Mouse (Mus musculus) right cerebral cortex, adult 18-20 months (tissue): ENCODE data around the gene Rdh1.
A peak's percentile ranks its signal among the peaks of the same experiment; 100 is the strongest.

ENCODE experiments used
- DNase-seq: peaks from one replicate; pipeline ENCODE4 v3.0.0; 2022; ENCODE audit warnings: mixed read lengths

Gene Rdh1

DNA sequence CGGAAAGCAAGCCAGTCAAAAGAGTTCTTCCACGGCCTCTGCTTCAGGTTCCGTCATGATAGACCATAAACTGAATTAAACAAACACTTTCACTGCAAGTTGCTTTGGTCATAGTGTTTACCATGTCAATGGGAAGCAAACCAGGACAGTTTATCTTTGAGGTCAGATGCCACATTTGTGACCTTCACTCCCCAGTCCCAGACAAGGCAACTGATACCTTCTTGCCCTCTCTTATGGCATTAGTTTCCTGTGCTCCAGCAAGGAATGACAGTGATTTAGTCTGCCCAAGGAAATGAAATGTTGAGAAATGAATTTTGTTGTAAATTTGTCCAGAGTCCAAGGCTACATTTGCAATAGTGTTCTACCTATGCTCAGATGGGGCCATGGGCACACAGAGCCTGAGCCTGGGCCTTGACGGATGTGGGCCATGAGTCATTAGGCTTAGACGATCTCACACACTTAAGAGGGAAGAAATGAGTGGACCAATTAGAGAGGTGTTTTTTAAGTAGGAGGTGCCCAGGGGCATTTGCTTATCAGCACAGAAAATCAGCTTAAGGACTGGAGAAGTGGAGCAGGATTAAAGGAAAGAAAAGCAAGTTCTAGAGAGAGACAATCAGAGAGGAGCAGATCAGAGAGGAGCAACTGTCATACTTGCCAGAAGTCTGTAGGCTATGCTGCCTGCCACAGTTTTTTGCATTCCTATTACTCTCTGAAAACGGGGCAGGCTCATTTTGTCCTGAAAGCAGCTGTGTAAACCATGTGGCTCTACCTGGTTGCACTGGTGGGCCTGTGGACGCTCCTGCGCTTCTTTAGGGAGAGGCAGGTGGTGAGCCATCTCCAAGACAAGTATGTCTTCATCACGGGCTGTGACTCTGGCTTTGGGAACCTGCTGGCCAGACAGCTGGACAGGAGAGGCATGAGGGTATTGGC is at the start of gene Rdh1, which contains the start of gene Rdh16f1:
Gene Rdh1, plus strand, starts transcription at position 541 of the 930 bp plus-strand sequence.
Gene Rdh16f1, plus strand, starts transcription at position 607 of the 930 bp plus-strand sequence.
- no peak for DNase-seq

DNA sequence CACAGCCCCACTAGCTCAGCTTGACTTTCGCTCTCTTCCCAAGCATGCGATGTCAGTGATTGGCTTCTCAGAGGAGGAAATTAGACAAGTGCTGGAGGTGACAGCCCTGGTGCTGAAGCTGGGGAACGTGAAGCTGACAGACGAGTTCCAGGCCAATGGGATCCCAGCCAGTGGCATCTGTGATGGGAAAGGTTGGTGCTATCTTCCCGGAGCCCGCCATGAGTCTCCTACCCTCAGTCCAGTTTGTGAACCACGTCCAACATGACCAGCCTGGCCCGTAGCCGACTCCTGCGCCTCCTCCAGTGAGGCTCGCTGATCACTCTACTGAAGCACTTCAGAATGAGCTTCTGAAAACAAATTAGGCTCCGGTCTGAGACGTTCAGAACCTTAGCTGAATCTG is 49.2 kb upstream of the Rdh1 start:
- no peak for DNase-seq

DNA sequence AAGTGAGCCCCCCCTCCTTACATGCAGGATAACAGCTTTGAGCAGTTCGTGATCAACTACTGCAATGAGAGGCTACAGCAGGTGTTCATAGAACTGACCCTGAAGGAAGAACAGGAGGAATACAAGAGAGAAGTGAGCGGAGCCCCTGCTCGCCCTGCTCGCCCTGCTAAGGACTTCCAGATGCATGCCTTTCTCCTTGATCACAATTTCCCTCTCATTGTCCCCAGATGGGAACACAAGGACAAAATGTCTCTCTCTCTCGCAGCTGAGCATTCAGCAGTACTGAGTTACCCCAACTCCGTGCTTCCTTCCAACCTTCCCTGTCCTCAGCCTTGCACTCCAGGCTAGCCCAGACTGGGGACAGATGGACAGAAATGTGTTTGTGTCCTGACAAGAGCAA is 46.8 kb upstream of the Rdh1 start:
- DNase-seq: no peak

DNA sequence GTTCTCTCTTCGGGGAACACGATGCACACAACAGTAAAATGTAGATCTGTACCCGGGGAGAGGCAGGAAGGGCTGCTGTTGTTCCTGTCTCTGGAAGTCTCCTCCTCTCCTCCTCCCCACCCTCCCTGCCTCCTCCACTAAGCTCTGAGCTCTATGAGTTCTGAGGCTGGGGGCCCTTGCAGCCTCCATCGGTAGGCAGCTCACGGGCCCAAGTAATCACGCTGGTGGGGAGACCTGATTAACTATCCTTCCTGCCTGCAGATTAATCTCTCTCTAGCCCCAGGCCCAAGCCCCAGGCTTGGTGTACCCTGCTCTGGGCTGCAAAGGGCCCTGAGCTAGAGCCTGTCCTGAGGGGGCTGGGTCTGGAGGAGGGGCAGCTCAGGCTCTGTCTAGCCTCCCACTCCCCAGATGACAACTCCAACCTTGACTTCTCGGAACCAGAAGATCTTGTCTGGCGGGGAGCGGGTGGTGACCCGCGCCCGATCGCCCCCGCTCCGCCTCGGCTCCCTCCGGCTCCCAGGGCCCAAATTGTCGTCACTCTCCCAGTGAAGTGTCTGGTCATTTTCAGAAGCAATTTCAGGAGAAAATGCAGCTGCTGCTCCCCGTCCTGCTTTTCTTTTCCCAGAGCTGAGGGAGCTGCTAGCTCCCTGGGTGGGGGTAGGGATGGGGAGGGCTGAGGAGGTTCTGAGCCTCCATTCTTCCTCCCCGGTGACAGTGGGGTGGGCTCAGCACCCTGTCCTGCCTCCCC is 37.7 kb upstream of the Rdh1 start:
- peak; percentile 35 for DNase-seq

DNA sequence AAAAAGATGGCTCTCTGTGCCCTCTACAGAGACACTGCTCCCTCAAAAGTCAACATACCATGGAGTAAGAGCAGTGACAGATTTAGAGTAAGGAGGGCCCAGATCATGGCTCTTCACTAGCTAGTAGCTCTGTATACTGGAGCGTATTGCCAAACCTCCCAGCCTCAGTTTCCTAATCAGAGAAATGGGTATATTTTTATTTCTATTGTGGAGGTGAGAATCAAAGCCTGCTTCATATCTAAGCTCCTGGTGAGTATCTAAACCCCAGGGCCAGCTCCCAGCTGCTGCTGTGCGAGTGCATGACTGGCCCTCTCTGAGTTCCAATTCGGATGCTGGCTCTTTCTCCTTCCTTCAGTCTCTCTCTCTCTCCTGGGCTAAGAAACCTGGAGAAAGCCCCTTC is 35.3 kb upstream of the Rdh1 start, which contains the start of gene Tac2:
Gene Tac2, plus strand, starts transcription at position 301 of the 400 bp plus-strand sequence.
- no peak for DNase-seq

DNA sequence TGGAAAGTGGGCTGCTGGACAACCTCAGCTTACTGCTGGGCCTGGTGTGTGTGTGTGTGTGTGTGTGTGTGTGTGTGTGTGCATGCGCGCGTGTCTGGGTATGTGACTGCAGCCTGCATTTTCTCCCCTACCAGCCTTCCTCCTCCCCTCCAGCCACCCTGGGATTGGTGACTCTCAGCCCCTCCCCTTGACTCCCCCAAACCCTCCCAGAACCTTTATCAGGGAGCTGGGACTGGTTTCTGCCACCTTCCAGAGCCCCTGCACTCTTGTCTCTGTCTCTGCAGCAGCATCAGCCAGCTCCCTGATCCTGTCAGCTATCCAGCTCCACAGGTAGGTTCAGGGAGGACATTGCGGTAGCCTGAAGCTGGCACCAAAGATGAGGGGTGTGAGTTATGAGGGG is 34.4 kb upstream of the Rdh1 start:
- DNase-seq: no peak

DNA sequence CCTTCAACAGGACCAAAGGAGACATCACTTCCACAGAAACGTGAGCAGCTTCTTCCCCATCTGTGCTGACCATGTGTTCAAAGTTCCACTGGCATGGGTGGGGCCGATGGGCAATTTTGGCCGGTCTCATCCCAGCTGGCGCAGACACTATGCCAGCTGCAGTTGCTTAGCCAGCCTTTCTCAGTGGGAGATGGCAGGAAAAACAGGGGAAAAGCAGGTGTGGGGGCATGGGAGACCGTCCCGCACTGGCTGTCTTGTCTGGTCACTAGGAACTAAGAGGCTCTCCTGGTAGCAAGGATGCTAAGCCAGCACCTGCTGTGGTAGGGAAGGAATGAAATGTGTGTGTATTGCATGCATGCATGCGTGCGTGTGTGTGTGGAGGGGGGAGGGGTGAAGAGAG is 31.1 kb upstream of the Rdh1 start:
- no peak for DNase-seq

DNA sequence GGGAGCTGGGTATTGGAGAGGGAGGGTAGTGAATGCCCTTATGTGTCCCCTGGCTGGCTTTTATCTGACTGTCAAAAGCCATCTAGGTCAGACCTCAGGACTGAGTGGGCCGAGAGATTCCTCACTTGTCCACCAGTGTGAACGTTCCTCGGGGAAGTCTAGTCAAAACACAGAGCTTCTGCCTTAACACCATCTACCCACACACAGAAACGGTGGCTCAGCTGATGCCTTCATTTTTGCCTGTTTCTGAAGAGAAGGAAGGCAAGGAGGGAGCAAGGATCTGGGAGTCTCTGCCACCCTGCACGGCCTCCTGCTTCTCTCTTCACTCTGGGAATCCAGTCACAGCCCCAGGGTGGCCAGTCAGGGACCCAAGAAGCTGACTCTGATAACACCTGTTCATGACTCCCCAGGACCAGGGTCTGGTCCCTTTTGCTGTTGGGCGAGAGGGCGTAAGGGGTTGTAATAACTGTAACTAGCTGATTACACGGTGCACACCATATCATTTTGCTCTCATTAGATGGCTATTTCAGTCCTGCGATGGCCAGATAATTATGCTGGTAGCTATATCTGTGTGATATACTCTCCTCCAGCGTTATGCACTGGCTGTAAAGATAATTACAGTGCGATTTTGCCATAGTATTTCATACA is 29.1 kb upstream of the Rdh1 start:
- DNase-seq: peak; percentile 38

DNA sequence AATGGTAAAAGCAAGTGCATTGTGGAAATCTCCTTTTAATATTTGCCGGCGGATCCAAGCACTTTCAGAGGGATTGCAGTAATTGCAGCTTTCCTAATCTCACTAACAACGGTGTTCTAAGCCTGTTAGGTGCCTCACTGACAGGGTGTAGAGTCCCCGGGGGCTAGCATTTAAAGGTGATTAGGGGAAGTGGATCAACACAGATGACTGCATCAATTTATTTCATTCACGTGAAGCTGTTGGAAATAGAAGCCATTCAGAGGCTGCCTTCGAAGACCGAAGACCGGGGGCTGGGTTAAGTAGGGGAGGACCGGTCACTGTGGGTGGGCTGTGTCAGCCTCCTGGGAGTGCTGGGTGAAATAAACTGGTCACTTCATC is 28.6 kb upstream of the Rdh1 start:
- DNase-seq: no peak

DNA sequence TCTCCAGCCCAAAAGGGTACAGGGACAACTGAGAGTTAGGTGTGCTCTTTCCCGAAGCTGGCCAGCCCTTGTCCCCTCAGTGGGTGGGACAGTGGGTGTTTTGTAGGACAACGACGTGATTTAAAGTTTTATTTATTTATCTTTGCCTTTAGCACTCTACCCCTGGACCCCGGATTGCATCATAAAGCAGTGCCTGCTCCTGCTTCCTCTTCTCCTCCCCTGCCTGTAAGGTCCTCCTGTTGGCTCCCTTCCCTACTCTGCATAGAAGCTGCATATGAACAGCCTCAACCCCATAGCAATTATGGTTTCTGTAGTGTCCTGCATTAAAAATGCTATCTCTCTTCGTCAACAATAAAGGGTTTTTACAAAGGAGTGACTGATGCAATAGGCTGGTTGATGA is 28.1 kb upstream of the Rdh1 start:
- no peak for DNase-seq

DNA sequence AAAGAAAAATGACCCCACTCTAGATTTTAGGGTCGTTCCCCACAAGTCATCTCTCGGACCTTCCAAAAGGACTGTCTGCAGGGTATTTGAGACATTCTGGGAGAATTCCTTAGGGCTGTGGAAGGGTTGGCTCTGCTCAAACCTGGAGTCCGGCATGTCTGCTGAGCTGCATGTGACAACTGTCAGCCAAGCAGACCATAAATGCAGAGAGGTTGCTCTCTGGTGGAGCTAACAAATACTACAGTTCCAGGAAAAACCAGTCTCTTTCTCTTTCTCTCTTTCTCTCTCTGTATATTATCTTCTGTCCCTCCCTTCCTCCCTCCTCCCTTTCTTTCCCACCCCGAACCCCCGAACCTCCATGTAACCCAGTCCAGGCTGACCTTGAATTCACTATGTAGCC is 25.1 kb upstream of the Rdh1 start:
- no peak for DNase-seq

DNA sequence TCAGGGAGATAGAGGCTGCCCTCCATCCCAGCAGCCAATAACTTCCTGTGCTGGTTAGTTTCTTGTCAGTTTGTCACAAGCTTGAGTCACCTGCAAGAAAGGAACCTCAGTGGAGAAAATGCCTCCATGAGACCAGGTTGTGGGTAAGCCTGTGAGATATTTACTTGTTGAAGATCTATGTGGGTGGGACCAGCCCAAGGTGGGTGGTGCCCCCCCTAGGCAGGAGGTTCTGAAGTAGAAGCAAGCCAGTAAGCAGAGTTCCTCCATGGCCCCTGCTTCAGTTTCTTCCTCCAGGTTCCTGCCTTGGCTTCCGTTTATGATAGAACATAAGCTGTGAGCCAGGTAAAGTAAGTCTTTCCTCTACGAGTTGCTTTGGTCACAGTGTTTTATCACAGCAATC is 23.3 kb upstream of the Rdh1 start:
- no peak for DNase-seq

DNA sequence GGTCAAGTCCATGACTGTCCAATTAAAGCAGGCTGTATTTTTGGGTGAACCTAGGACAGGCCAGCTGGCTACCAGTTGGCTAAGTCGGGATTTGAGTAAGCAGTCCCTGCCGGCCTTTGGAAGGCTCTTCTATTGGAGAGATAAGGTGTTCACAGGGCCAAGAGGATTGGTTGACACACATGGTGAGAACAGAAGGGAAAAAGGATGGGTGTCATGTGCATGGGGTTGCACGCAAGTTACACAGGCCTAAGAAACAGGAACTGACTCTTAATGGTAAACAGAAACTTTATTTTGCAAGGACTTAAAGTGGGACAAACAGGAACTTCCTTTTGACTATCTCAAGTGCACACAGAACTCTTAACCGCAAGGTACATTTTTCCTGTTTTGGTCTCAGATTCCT is 22.6 kb upstream of the Rdh1 start:
- no peak for DNase-seq

DNA sequence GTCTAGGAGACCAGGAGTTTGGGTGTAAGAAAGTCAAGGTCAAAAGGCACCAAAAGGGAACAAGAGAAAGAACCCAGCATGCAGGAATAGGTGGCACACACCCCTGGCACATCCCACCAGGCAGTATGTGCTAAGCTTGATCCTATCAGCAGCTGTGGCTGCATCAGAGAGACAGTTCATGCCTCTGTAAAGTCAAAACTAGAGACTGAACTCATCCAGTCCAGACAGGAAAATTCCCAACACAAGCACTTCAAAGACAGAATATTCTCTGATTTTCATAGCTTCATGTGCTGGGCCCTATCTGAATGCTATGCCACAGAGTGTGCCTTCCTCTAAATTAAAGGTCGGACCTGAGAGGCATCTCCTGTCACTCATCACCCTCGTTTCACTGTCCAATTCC is 22.0 kb upstream of the Rdh1 start:
- DNase-seq: no peak

DNA sequence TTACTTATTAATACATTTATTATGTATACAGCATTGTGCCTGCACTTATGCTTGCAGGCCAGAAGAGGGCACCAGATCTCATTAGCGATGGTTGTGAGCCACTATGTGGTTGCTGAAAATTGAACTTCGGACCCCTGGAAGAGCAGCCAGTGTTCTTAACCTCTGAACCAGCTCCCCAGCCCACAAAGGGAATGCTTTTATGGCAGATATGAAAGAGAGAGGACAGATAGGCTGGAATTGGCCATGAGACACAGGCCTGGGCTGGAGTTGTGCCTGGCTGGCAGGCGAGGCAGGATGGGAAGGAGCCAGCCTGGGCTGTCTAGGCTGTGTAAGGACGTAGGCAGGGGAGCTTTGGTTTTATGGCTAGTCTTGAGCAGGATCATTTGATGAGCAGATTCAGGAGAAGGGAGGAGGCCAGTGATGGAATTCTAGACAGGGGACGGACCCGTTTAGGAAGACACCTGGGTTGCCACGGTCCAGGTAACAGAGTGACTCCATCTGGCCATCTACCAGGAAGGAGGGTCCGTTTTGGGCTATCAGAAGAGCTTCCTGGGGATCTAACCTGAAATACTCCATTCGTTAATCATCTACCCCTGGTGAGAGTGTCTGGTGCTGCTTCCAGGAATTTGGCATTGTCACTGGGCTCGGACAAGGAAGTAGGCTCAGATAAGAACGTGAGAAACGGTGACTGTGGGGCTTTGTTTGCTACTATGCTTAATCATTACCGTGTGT is 21.2 kb upstream of the Rdh1 start:
- no peak for DNase-seq

DNA sequence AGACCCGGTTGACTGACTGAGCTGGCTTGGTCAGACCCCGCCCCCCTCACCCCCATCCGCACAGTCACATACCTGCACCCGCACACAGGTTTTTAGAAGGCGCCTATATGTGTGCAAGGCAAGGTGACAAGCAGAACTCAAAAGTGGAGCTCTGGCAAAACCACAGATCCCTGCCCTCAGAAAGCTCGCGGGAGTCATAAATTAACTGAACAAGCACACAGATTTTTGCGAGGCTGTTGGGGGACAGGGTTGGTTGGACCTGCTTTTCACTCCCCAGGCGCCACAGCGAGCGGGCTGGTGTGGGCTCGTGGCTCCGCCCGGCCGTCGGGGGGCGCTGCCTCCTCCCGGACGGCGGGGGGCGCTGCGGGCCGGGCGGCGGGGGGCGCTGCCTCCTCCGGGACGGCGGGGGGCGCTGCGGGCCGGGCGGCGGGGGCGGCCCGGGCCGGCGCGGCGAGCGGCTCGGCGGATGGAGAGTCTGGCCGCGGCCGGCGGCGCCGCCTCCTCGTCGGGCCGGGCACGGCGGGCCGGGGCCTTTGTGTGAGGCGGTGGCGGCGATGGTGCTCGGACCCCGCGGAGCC is 20.3 kb upstream of the Rdh1 start, which contains the start of gene Zbtb39:
Gene Zbtb39, plus strand, starts transcription at position 456 of the 578 bp plus-strand sequence.
- peak; percentile 72 for DNase-seq

DNA sequence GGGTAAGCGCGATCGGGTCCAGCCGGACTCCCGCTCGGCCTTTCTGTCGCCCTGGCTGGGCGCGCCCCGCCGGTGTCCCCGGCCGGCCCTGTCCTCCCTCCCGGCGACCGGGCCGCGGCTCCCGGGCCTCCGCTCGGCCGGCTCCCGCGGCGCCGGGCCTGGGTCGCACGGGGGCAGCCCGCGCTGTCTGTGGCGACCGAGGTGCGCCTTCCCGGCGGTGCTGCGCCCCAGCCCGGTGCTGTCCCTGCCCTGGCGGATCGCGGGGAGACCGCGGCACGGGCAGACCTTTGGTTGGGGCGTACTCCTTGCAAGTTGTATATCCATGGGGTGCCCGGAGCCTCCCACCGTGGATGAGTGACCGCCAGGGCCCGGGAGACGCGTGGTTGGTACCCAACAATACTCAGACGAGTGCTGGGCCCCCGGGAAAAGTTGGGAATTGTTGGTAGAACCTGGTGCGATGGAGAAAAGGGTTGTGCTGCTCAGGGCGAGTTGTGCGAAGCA is 19.8 kb upstream of the Rdh1 start:
- DNase-seq: peak; percentile 29

DNA sequence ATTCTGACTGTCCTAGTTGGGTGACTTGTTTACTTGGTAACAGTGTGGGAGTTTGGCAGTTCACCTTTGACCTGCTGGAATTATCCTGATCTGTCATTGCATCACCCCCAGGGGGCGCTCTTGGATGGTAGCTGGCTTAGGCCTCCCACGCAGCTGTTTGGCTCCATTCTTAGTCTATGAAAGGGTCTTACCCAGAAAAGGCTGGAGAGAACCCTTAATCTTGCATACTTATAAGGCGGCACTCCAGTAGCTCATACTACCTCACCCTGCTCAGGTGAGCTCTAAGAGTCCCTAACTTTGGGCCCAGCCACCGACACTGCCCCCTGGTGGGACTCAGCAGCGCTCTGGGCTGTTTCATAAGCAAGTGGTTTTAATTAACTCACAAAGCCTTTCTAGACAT is 14.9 kb upstream of the Rdh1 start:
- DNase-seq: no peak

DNA sequence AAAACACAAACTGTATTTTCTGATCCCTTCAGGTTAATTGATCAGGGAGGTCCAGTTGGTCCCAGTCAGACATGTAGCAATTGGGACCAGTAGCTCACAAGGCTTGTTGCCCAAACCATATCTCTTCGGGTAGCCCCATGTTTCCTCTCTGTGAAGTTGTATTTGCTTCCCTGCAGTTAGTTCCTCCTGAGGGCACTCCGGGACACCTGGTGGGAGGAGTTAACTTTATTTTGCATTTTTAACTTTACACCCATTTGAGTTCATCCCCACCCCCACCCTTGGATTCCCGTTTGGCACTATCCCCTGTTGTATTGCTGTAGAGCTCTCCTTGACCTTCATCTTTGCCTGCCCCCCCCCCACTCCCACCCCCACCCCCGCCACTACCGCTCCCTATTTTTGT is 13.6 kb upstream of the Rdh1 start:
- DNase-seq: no peak

DNA sequence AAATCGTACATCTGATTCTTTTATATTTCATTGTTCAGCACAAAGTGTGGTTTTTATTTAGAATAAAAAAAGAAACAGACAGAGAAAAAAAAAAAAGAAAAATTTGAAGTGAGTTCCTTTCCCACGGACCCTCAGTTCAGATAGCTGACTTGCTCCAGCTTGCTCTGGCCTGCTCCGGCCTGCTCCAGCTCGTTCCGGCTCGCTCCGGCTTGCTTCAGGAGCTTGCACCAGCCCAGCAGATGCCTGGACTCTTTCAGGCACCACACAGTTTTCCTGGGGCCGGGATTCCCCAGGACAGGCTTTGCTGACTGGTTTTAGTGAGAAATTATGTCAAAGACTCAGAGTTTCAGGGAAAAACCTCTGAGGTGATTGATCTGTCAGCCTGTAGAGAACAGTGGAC is 12.3 kb upstream of the Rdh1 start:
- DNase-seq: no peak

DNA sequence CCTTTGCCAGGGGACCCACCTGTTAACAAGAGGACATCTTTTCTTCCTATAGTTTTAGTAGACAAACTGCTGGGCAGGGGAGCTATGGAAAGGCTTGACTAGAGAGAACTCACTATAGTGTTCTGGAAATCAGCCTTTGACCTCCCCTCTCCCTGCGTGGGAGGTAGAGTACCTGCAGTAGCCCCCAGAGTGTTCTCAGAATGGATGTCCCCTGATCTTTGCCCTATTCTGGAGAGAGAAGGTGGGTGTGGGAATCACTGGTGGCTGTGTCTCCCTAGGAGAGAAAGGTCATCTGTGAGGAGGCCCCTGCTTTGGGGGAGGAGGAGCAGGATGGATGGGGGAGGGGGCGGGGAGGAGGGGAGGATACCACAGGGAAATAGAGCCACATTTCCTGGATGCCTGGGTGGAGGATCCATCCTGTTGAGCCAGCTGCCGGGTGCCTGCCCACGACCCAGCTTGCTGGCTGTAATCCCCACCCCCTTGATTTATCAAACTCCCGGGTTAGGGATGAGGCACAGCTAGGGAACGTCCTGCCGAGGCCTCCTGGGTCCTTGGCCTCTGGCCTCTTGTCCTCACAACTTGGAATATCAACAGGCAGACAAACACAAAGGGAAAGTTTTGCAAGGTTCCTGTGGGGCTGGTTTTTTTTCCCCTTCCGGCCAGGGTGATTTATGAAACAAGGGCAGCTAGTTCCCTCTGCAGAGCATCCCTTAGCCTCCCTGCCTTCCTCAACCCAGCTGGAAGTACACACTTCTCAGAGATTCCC is 10.5 kb upstream of the Rdh1 start:
- DNase-seq: no peak
